Mouse (Mus musculus) intestine, embryonic 16.5 days (tissue): Measurements from ENCODE around the gene Dok7. TPM values are rescaled to one million over a fixed set of nuclear protein-coding genes. Genes with fewer than 3 reads are reported as not detected.
A peak's percentile ranks its signal among the peaks of the same experiment; 100 is the strongest.

ENCODE experiments used
- ATAC-seq: fragments of 200-750 bp; cut with Nextera tagmentation; 2 replicates; pipeline ENCODE4 v1.8.0; 2017; ENCODE audit warnings: moderate TSS enrichment, moderate library complexity
- H3K27ac ChIP-seq: fragments of 300-500 bp; sonication (generic); 2 replicates; pipeline ENCODE4 v1.5.1; 2014; ENCODE audit warnings: mild to moderate bottlenecking, low read length
- H3K27me3 ChIP-seq: fragments of 300-500 bp; sonication (generic); replicated peaks from 2 replicates; pipeline ENCODE4 v1.6.1; 2014; ENCODE audit warnings: low read length, control low read depth, mixed read lengths; ENCODE audit not compliant: control insufficient read depth, insufficient read depth
- H3K36me3 ChIP-seq: fragments of 300-500 bp; sonication (generic); 2 replicates; pipeline ENCODE4 v1.6.1; 2014; ENCODE audit warnings: low read length, control low read depth; ENCODE audit not compliant: control insufficient read depth, insufficient read depth
- H3K4me1 ChIP-seq: fragments of 300-500 bp; sonication (generic); 2 replicates; pipeline ENCODE4 v1.6.1; 2014; ENCODE audit warnings: low read length, control low read depth, mixed read lengths; ENCODE audit not compliant: control insufficient read depth, insufficient read depth
- H3K4me2 ChIP-seq: fragments of 300-500 bp; sonication (generic); 2 replicates; pipeline ENCODE4 v1.6.1; 2014; ENCODE audit warnings: low read depth, low read length, control low read depth
- H3K4me3 ChIP-seq: fragments of 300-500 bp; sonication (generic); 2 replicates; pipeline ENCODE4 v1.5.1; 2014; ENCODE audit warnings: mild to moderate bottlenecking, low read length
- H3K9ac ChIP-seq: fragments of 300-500 bp; sonication (generic); 2 replicates; pipeline ENCODE4 v1.6.1; 2014; ENCODE audit warnings: low read depth, low read length
- H3K9me3 ChIP-seq: fragments of 300-500 bp; sonication (generic); 2 replicates; pipeline ENCODE4 v1.6.1; 2016; ENCODE audit warnings: low read length, control low read depth; ENCODE audit not compliant: control insufficient read depth
- WGBS: fragments of 180-500 bp; shearing (Covaris S2); extraction: QIAGEN DNeasy Blood & Tissue Kit; methylation state at CpG from one replicate; pipeline ENCODE4 v1.1.7; 2014; 5-methylcytosine and 5-hydroxymethylcytosine counted together
- polyA plus RNA-seq: library from polyadenylated mRNA; unstranded; fragments of >200 nt; fragmentation: Nextera tagmentation; extraction: Ambion mirVana; gene quantifications from 2 replicates; pipeline ENCODE4 v1.2.1, GENCODE M21; 2015

Gene Dok7
- polyA plus RNA-seq = 1.3 and 1.4 TPM in 2 replicates

- Histone ChIP-seq H3K9ac (peak within 1 kb of the TSS; percentile 66), H3K4me2 (peak within 1 kb of the TSS; percentile 95), H3K27me3 (peaks cover 29% of the 10 kb centered on the region), H3K9me3 (no peaks in the 10 kb centered on the region), H3K27ac (no peak within 1 kb of the TSS), H3K4me3 (peak within 1 kb of the TSS; percentile 59), H3K36me3 (no peaks in the 10 kb centered on the region), H3K4me1 (peaks cover 13% of the 10 kb centered on the region)
- WGBS = 0% methylated on average over 59 of the region's 74 CpGs
- peak; percentile 63 for ATAC-seq
Observed at GRCm38 (mm10) chr5:35056604-35057432, at the start of gene Dok7. Dok7 (plus strand) TSS chr5:35056766.

DNA sequence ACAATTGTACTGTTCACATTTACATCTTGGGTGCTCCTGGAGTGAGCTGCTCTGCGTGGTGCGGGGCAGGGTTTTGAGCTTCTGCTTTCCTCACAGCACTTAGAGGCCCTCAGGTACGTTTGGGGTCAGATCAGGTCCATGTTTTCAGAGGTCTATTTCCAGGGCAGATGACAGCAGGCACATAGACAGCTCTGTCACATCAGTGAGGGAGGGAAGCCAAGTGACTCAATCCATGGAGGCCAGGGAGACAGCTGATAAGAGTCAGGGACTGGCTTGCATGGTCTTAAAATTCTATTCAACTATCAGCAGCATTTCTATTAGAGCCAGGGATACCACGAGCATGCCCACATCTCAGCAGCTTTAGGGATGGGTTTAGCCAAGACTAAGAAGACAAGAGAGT, 47.4 kb upstream of the Dok7 start:
- WGBS = 90% methylated on average over 4 of the region's 4 CpGs
- H3K9ac ChIP-seq = no peak overlapping the region
- H3K4me3 ChIP-seq = no peak overlapping the region
- H3K36me3 ChIP-seq = no peaks in the 10 kb centered on the region
- no peak overlapping the region for H3K4me2 ChIP-seq
- ATAC-seq = no peak
- H3K27me3 ChIP-seq = no peaks in the 10 kb centered on the region
- no peak overlapping the region for H3K27ac ChIP-seq
- no peaks in the 10 kb centered on the region for H3K9me3 ChIP-seq
- H3K4me1 ChIP-seq = no peaks in the 10 kb centered on the region

- Histone ChIP-seq H3K4me1 (no peaks in the 10 kb centered on the region), H3K27me3 (no peaks in the 10 kb centered on the region), H3K27ac (no peak overlapping the region), H3K4me2 (no peak overlapping the region), H3K9ac (no peak overlapping the region), H3K4me3 (no peak overlapping the region), H3K36me3 (no peaks in the 10 kb centered on the region), H3K9me3 (no peaks in the 10 kb centered on the region)
- no peak for ATAC-seq
- 68% methylated on average over 5 of the region's 5 CpGs for WGBS
Observed at GRCm38 (mm10) chr5:35010656-35011055, 45.9 kb upstream of the Dok7 start.

DNA sequence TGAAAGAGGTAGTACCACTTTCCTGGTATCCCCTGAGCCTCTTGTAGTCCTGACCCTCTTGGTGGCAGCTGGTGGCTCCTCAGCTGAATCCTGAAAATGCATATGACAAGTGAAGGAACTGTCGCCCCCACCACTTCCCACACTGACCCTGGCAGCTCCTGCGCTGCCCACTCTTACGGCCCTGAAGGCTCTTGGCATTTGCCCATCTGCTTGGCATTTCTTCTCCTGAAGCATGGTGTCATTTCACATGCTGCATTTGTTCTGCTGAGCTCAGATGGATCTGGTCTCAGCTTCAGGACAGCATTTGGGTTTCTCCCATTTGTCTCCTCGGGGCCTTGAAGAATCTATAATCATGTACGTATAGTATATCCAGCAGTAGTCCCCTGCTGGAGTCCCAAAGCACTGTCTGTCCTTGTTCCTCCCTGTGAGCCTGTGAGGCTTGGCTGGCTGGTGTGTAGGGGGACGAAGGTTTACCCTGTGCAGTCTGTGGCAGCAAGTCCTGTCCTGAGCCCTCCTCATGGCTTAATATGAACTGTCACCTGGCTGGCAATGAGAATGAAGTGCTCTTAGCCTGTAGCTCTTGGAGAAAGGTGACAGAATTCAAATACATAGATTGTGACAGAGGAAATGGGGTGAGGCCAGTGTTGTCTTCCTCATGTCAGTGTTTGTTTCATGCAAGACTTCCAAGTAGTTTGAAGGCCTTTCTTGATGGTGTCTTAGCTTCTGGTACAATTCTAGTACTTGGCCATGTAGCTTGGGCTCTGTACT, 45.2 kb upstream of the Dok7 start:
- 95% methylated on average over 6 of the region's 6 CpGs for WGBS
- ATAC-seq = no peak

GRCm38 (mm10) chr5:35014036-35014435, 42.5 kb upstream of the Dok7 start:
- no peak overlapping the region for H3K4me2 ChIP-seq
- H3K27ac ChIP-seq = no peak overlapping the region
- WGBS = 72% methylated on average over 6 of the region's 6 CpGs
- H3K4me1 ChIP-seq = no peaks in the 10 kb centered on the region
- H3K4me3 ChIP-seq = no peak overlapping the region
- H3K9ac ChIP-seq = no peak overlapping the region
- H3K27me3 ChIP-seq = no peaks in the 10 kb centered on the region
- no peaks in the 10 kb centered on the region for H3K36me3 ChIP-seq
- ATAC-seq = no peak
- no peaks in the 10 kb centered on the region for H3K9me3 ChIP-seq

More for the DNA sequence above, 45.2 kb upstream of the Dok7 start:
- Histone ChIP-seq H3K9ac (no peak overlapping the region), H3K9me3 (no peaks in the 10 kb centered on the region), H3K4me3 (no peak overlapping the region), H3K4me2 (no peak overlapping the region), H3K36me3 (no peaks in the 10 kb centered on the region), H3K27me3 (no peaks in the 10 kb centered on the region), H3K4me1 (no peaks in the 10 kb centered on the region), H3K27ac (no peak overlapping the region)

DNA sequence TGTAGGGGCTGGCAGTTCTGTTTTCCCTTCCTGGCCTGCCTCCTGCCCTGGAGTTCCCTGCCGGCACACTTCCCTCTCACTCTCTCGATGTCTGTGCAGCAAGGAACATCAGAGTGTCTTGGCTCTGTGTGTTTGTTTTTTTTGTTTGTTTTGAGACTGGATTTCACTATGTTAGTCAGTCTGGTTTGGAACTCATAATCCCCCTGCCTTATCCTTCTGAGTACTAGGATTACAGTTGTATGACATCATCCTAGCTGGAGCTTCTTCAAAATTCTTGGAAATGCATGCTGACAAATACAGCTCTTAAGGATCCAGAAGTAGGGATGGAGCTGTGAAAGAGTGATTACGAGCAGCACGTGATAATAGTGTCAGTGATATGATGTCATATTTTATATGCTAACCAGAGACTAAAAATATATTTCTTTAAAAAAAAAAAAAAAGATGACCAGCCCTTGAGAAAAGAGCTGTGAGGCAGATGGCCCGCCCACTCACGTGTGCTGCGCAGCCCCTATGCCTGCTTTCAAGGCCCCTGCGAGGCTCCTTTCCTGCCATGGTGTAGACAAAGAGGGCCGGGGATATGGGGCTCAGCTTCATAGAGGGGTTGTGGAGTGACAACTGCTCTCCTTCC, 36.8 kb upstream of the Dok7 start:
- H3K27ac ChIP-seq = no peak overlapping the region
- H3K9ac ChIP-seq = no peak overlapping the region
- no peak overlapping the region for H3K4me2 ChIP-seq
- no peaks in the 10 kb centered on the region for H3K36me3 ChIP-seq
- H3K9me3 ChIP-seq = no peaks in the 10 kb centered on the region
- ATAC-seq = no peak
- no peak overlapping the region for H3K4me3 ChIP-seq
- no peaks in the 10 kb centered on the region for H3K27me3 ChIP-seq
- no peaks in the 10 kb centered on the region for H3K4me1 ChIP-seq
- WGBS = 63% methylated on average over 9 of the region's 9 CpGs

- H3K4me1 ChIP-seq = no peaks in the 10 kb centered on the region
- no peak overlapping the region for H3K4me3 ChIP-seq
- WGBS = 68% methylated on average over 9 of the region's 9 CpGs
- H3K27ac ChIP-seq = no peak overlapping the region
- no peak overlapping the region for H3K4me2 ChIP-seq
- ATAC-seq = peak; percentile 80
- no peaks in the 10 kb centered on the region for H3K27me3 ChIP-seq
- H3K9me3 ChIP-seq = no peaks in the 10 kb centered on the region
- H3K36me3 ChIP-seq = no peaks in the 10 kb centered on the region
- no peak overlapping the region for H3K9ac ChIP-seq
Observed at GRCm38 (mm10) chr5:35020410-35021241, 35.9 kb upstream of the Dok7 start.

DNA sequence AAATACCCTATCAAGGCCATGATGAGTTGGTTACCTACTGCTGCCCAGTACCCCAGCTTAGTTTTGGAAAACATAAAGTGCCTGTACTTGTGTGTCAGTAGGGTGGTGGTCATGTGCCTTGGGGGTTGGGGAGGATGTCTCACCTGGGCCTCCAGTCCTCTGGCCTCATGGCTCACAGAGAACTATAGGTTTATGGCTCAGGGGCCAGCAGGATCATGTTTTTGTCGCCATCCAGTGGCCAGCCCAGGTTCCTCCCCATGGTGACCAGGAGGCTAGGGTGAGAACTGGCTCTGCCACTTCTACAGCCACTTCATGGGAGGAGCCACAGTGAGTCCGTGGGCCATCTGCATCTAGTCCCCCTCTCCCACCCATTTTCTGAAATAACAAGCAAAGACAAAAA, 31.6 kb upstream of the Dok7 start:
- peak; percentile 68 for ATAC-seq
- Histone ChIP-seq H3K9ac (no peak overlapping the region), H3K4me2 (no peak overlapping the region), H3K36me3 (0 out of 2 replicates have a peak, but pooled peaks cover 2% of the 10 kb centered on the region), H3K27me3 (no peaks in the 10 kb centered on the region), H3K9me3 (no peaks in the 10 kb centered on the region), H3K27ac (no peak overlapping the region), H3K4me1 (no peaks in the 10 kb centered on the region), H3K4me3 (no peak overlapping the region)
- WGBS = 23% methylated on average over 2 of the region's 2 CpGs
